Mouse (Mus musculus) neural tube, embryonic 13.5 days (tissue): Measurements from ENCODE around the gene Ric8a. TPM values are rescaled to one million over a fixed set of nuclear protein-coding genes. Genes with fewer than 3 reads are reported as not detected.
"Not testable (repeated sequence)": the region's sequence is repeated elsewhere in the genome, so short reads cannot be mapped to it uniquely, and the experiment has no call there.

Experiments used
- ATAC-seq: fragments of 200-750 bp; cut with Nextera tagmentation; 2 replicates; pipeline ENCODE4 v1.8.0; 2017; ENCODE audit warnings: low read depth, mild to moderate bottlenecking, moderate TSS enrichment, moderate library complexity
- H3K27ac ChIP-seq: fragments of 300-500 bp; sonication (generic); replicated peaks from 2 replicates; pipeline ENCODE4 v1.5.1; 2015; ENCODE audit warnings: moderate library complexity, mild to moderate bottlenecking, inconsistent platforms
- H3K27me3 ChIP-seq: fragments of 300-500 bp; sonication (generic); 2 replicates; pipeline ENCODE4 v1.6.1; 2015; ENCODE audit warnings: mild to moderate bottlenecking, inconsistent platforms
- H3K36me3 ChIP-seq: fragments of 300-500 bp; sonication (generic); 2 replicates; pipeline ENCODE4 v1.6.1; 2015; ENCODE audit warnings: mild to moderate bottlenecking, inconsistent platforms
- H3K4me1 ChIP-seq: fragments of 300-500 bp; sonication (generic); replicated peaks from 2 replicates; pipeline ENCODE4 v1.6.1; 2015; ENCODE audit warnings: inconsistent platforms
- H3K4me2 ChIP-seq: fragments of 300-500 bp; sonication (generic); 2 replicates; pipeline ENCODE4 v1.6.1; 2015; ENCODE audit warnings: inconsistent platforms, mild to moderate bottlenecking, moderate library complexity
- H3K4me3 ChIP-seq: fragments of 300-500 bp; sonication (generic); 2 replicates; pipeline ENCODE4 v1.5.1; 2015; ENCODE audit warnings: mild to moderate bottlenecking, inconsistent platforms
- H3K9ac ChIP-seq: fragments of 300-500 bp; sonication (generic); 2 replicates; pipeline ENCODE4 v1.6.1; 2015; ENCODE audit warnings: moderate library complexity, mild to moderate bottlenecking, inconsistent platforms
- H3K9me3 ChIP-seq: fragments of 300-500 bp; sonication (generic); 2 replicates; pipeline ENCODE4 v1.6.1; 2016; ENCODE audit warnings: inconsistent platforms
- WGBS: fragments of 180-500 bp; shearing (Covaris S2); methylation state at CpG from one replicate; pipeline ENCODE4 v1.1.7; 2015; 5-methylcytosine and 5-hydroxymethylcytosine counted together
- polyA plus RNA-seq: library from polyadenylated mRNA; unstranded; fragments of >200 nt; fragmentation: Nextera tagmentation; extraction: Ambion mirVana; gene quantifications from 2 replicates; pipeline ENCODE4 v1.2.1, GENCODE M21; 2015

Ric8a gene
- polyA plus RNA-seq, 1 experiment from 2014 or later, result 99.1 TPM

GRCm38 (mm10) chr7:140874224-140874623 is 17.5 kb downstream of the Ric8a start:
- H3K9me3 ChIP-seq, result no peaks in the 10 kb centered on the region
- H3K9ac ChIP-seq, result no peak overlapping the region
- no peak overlapping the region for H3K4me2 ChIP-seq
- peaks cover 51% of the 10 kb centered on the region for H3K36me3 ChIP-seq
- H3K27me3 ChIP-seq, result no peaks in the 10 kb centered on the region
- H3K4me1 ChIP-seq, result no peaks in the 10 kb centered on the region
- no peak for ATAC-seq
- H3K27ac ChIP-seq, result no peak overlapping the region
- no peak overlapping the region for H3K4me3 ChIP-seq
- WGBS, result 91% methylated on average over 4 of the region's 4 CpGs

GRCm38 (mm10) chr7:140877364-140877763 is 20.6 kb downstream of the Ric8a start:
- Histone ChIP-seq H3K4me1 (peaks cover 10% of the 10 kb centered on the region), H3K9ac (no peak overlapping the region), H3K36me3 (peaks cover 38% of the 10 kb centered on the region), H3K4me3 (no peak overlapping the region), H3K27me3 (no peaks in the 10 kb centered on the region), H3K27ac (no peak overlapping the region), H3K4me2 (no peak overlapping the region), H3K9me3 (no peaks in the 10 kb centered on the region)
- WGBS, result 87% methylated on average over 6 of the region's 6 CpGs
- no peak for ATAC-seq

- Histone ChIP-seq H3K27ac (no peak overlapping the region), H3K9ac (no peak overlapping the region), H3K9me3 (no peaks in the 10 kb centered on the region), H3K4me3 (no peak overlapping the region), H3K4me2 (no peak overlapping the region), H3K36me3 (peaks cover 37% of the 10 kb centered on the region), H3K4me1 (peaks cover 26% of the 10 kb centered on the region), H3K27me3 (no peaks in the 10 kb centered on the region)
- WGBS, result 94% methylated on average over 7 of the region's 7 CpGs
- ATAC-seq, result no peak
These were observed 22.6 kb downstream of the Ric8a start for GRCm38 (mm10) chr7:140879355-140879754.

- ATAC-seq, result no peak
- Histone ChIP-seq H3K4me2 (peak overlapping the region; percentile 69; the same call in 1 of the 2 replicates), H3K4me3 (0 out of 2 replicates have a peak overlapping the region, but pooled peaks have one; percentile 91), H3K9ac (peak overlapping the region; percentile 18; the same call in 1 of the 2 replicates), H3K27me3 (no peaks in the 10 kb centered on the region), H3K27ac (no peak overlapping the region), H3K4me1 (peaks cover 26% of the 10 kb centered on the region), H3K36me3 (peaks cover 35% of the 10 kb centered on the region), H3K9me3 (no peaks in the 10 kb centered on the region)
- WGBS, result 90% methylated on average over 3 of the region's 3 CpGs
These were observed 23.7 kb downstream of the Ric8a start for GRCm38 (mm10) chr7:140880419-140880818.

- Histone ChIP-seq H3K36me3 (peaks cover 35% of the 10 kb centered on the region), H3K27ac (peak overlapping the region; percentile 86), H3K27me3 (no peaks in the 10 kb centered on the region), H3K4me1 (peaks cover 26% of the 10 kb centered on the region), H3K4me2 (peak overlapping the region; percentile 69), H3K4me3 (peak overlapping the region; percentile 91), H3K9me3 (no peaks in the 10 kb centered on the region), H3K9ac (peak overlapping the region; percentile 93)
- WGBS, result 26% methylated on average over 8 of the region's 8 CpGs
- no peak for ATAC-seq
These were observed 24.2 kb downstream of the Ric8a start for GRCm38 (mm10) chr7:140880865-140881515.

- Histone ChIP-seq H3K4me2 (peak within 1 kb of the TSS; percentile 69), H3K9ac (peak within 1 kb of the TSS; percentile 93), H3K27me3 (no peaks in the 10 kb centered on the region), H3K4me3 (peak within 1 kb of the TSS; percentile 91), H3K36me3 (peaks cover 35% of the 10 kb centered on the region), H3K27ac (peak within 1 kb of the TSS; percentile 86), H3K9me3 (no peaks in the 10 kb centered on the region), H3K4me1 (peaks cover 26% of the 10 kb centered on the region)
- ATAC-seq, result peak; percentile 98
- under 1% methylated on average over 59 of the region's 59 CpGs for WGBS
These were observed 25.1 kb downstream of the Ric8a start, which contains the start of the genes Psmd13 and Sirt3 for GRCm38 (mm10) chr7:140881696-140882468. TSS of gene Psmd13 (plus strand) at chr7:140881968. TSS of gene Sirt3 (minus strand) at chr7:140882309.

GRCm38 (mm10) chr7:140882469-140882803 is 25.7 kb downstream of the Ric8a start:
- Histone ChIP-seq H3K9me3 (no peaks in the 10 kb centered on the region), H3K27ac (peak overlapping the region; percentile 86), H3K4me3 (peak overlapping the region; percentile 91), H3K4me1 (peaks cover 26% of the 10 kb centered on the region), H3K4me2 (peak overlapping the region; percentile 69), H3K27me3 (no peaks in the 10 kb centered on the region), H3K36me3 (peaks cover 35% of the 10 kb centered on the region), H3K9ac (peak overlapping the region; percentile 93)
- under 1% methylated on average over 12 of the region's 12 CpGs for WGBS
- peak; percentile 70 for ATAC-seq

GRCm38 (mm10) chr7:140890636-140891035 is 33.9 kb downstream of the Ric8a start:
- H3K36me3 ChIP-seq, result peaks cover 82% of the 10 kb centered on the region
- H3K9me3 ChIP-seq, H3K4me3 ChIP-seq, H3K4me2 ChIP-seq, H3K27me3 ChIP-seq, H3K27ac ChIP-seq, H3K4me1 ChIP-seq, ATAC-seq, H3K9ac ChIP-seq: not testable (repeated sequence)
- 95% methylated on average over 16 of the region's 16 CpGs for WGBS

GRCm38 (mm10) chr7:140894031-140894430 is 37.3 kb downstream of the Ric8a start:
- Histone ChIP-seq H3K27ac (no peak overlapping the region), H3K4me2 (no peak overlapping the region), H3K9me3 (no peaks in the 10 kb centered on the region), H3K9ac (no peak overlapping the region), H3K36me3 (peaks cover 82% of the 10 kb centered on the region), H3K27me3 (no peaks in the 10 kb centered on the region), H3K4me1 (no peaks in the 10 kb centered on the region), H3K4me3 (no peak overlapping the region)
- WGBS, result 93% methylated on average over 7 of the region's 7 CpGs
- ATAC-seq, result no peak

- WGBS, result 99% methylated on average over 3 of the region's 3 CpGs
- no peak overlapping the region for H3K27ac ChIP-seq
- H3K27me3 ChIP-seq, result no peaks in the 10 kb centered on the region
These were observed 37.9 kb downstream of the Ric8a start for GRCm38 (mm10) chr7:140894611-140895010.

GRCm38 (mm10) chr7:140897863-140898262 is 41.1 kb downstream of the Ric8a start:
- Histone ChIP-seq H3K27ac (no peak overlapping the region), H3K4me1 (0 out of 2 replicates have a peak, but pooled peaks cover under 1% of the 10 kb centered on the region), H3K9ac (no peak overlapping the region), H3K9me3 (no peaks in the 10 kb centered on the region), H3K4me2 (no peak overlapping the region), H3K27me3 (no peaks in the 10 kb centered on the region), H3K4me3 (no peak overlapping the region), H3K36me3 (peaks cover 65% of the 10 kb centered on the region)
- no peak for ATAC-seq
- WGBS, result 92% methylated on average over 7 of the region's 7 CpGs

More at GRCm38 (mm10) chr7:140894611-140895010, 37.9 kb downstream of the Ric8a start:
- peaks cover 82% of the 10 kb centered on the region for H3K36me3 ChIP-seq
- ATAC-seq, result no peak
- H3K4me1 ChIP-seq, result no peaks in the 10 kb centered on the region
- H3K4me2 ChIP-seq, result no peak overlapping the region
- no peaks in the 10 kb centered on the region for H3K9me3 ChIP-seq
- no peak overlapping the region for H3K9ac ChIP-seq
- no peak overlapping the region for H3K4me3 ChIP-seq

- ATAC-seq, result no peak
- Histone ChIP-seq H3K4me3 (no peak overlapping the region), H3K9me3 (no peaks in the 10 kb centered on the region), H3K9ac (no peak overlapping the region), H3K36me3 (peaks cover 54% of the 10 kb centered on the region), H3K27ac (no peak overlapping the region), H3K4me1 (peaks cover 7% of the 10 kb centered on the region; the same call in 1 of the 2 replicates), H3K4me2 (no peak overlapping the region), H3K27me3 (no peaks in the 10 kb centered on the region)
- 81% methylated on average over 3 of the region's 3 CpGs for WGBS
These were observed 42.4 kb downstream of the Ric8a start for GRCm38 (mm10) chr7:140899121-140899520.
